Mouse (Mus musculus) bone marrow macrophage, adult 2 months (primary cell): Measurements from ENCODE around the gene Ankrd17.

Experiments used
- CTCF ChIP-seq: IDR thresholded peaks from 2 replicates; pipeline ENCODE4 v1.5.1; 2012; ENCODE audit warnings: low read depth, mild to moderate bottlenecking, low read length, moderate library complexity
- POLR2A ChIP-seq: IDR thresholded peaks from 2 replicates; pipeline ENCODE4 v1.6.1; 2012; ENCODE audit warnings: mild to moderate bottlenecking, low read depth, low read length, borderline replicate concordance

GRCm38 (mm10) chr5:90279418-90279817 is 87.0 kb downstream of the Ankrd17 start:
- TF ChIP-seq POLR2A: no peak
- TF ChIP-seq CTCF: no peak
